Mouse (Mus musculus) neutrophil, adult 5-6 weeks (primary cell): ENCODE results near the gene Olfr51. TPM values are rescaled to one million over a fixed set of nuclear protein-coding genes. Genes with fewer than 3 reads are reported as not detected.

Source experiments
- total RNA-seq: library from RNA; stranded (forward); fragments of 200-1000 nt; gene quantifications from 2 replicates; pipeline ENCODE4 v1.2.3, GENCODE M21; 2017

The Olfr51 gene
- total RNA-seq, 1 experiment from 2014 or later, result not detected

Other genes starting within 250 kb of the Olfr51 start
- 3.3 and 3.8 TPM in 2 replicates for gene Zfp354c, start 175.9 kb upstream of the Olfr51 start, total RNA-seq
- 0.49 TPM in 1 of 2 replicates, not detected in the other for gene Zfp879, start 162.0 kb upstream of the Olfr51 start, total RNA-seq
- 0.23 and 0.49 TPM in 2 replicates for gene Grm6, start 152.9 kb upstream of the Olfr51 start, total RNA-seq
- gene Zfp454, start 115.9 kb upstream of the Olfr51 start, total RNA-seq, result not detected in 2 replicates
- 1.0 and 2.1 TPM in 2 replicates for gene Zfp2, start 87.4 kb upstream of the Olfr51 start, total RNA-seq
- gene Zfp354b, start 72.0 kb upstream of the Olfr51 start, total RNA-seq, result 0.70 and 2.3 TPM in 2 replicates
- gene 4933414I15Rik, start 59.8 kb upstream of the Olfr51 start, total RNA-seq, result not detected in 2 replicates
- gene Prop1, start 49.8 kb upstream of the Olfr51 start, total RNA-seq, result not detected in 2 replicates
- gene Olfr1378, start 37.1 kb upstream of the Olfr51 start, total RNA-seq, result not detected in 2 replicates
- not detected in 2 replicates for gene Olfr1377, start 21.6 kb upstream of the Olfr51 start, total RNA-seq
- gene Olfr54, start 10.6 kb downstream of the Olfr51 start, total RNA-seq, result not detected in 2 replicates
- not detected in 2 replicates for gene Olfr1375, start 44.5 kb downstream of the Olfr51 start, total RNA-seq
- not detected in 2 replicates for gene Zfp354a, start 55.7 kb downstream of the Olfr51 start, total RNA-seq
- gene Gm12569, start 216.9 kb downstream of the Olfr51 start, total RNA-seq, result not detected in 2 replicates